Mouse (Mus musculus) heart, postnatal 4 days (tissue): Measurements from ENCODE around the gene 9430097D07Rik. TPM values are rescaled to one million over a fixed set of nuclear protein-coding genes. Genes with fewer than 3 reads are reported as not detected.
A peak's percentile ranks its signal among the peaks of the same experiment; 100 is the strongest.

Experiments
- DNase-seq: peaks from one replicate; pipeline ENCODE4 v3.0.0; 2021
- total RNA-seq, 2 experiments: library from RNA; stranded (reverse); gene quantifications; 2 replicates each; pipeline ENCODE4 v1.2.3; 2021

Gene 9430097D07Rik
- total RNA-seq, 2 experiments from 2014 or later: not detected

DNA sequence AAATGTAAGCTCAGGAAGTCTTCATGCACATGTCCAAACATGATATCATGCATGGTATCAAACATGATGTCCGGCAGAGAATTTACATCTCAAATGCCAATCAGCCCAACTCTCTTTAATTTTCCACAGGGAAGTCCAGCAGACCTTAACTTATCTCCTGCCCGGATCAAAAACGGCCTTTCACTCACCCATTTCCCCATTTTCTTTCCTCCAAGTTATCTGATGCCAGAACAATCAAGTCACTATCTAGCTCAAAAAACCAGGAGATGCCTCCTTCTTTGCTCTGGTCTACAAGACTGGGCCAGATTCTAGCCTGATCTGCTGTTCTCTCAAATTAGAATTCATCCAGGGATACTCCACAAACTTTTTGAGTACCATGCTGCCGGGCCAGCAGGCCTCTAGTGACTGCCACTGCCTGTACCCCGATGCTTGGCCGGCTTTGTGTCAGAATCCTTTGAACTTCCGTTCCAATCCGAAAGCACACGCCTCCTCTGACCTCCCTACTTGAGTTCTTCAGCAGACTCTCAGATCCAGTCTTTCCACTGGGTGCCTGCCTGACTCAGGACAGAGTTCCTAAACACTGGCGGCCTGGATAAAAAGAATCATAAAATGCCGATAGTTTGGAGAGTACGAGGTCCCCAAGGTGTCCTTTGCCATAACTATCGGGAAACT, 41.3 kb downstream of the 9430097D07Rik start:
- DNase-seq: peak; percentile 56

DNA sequence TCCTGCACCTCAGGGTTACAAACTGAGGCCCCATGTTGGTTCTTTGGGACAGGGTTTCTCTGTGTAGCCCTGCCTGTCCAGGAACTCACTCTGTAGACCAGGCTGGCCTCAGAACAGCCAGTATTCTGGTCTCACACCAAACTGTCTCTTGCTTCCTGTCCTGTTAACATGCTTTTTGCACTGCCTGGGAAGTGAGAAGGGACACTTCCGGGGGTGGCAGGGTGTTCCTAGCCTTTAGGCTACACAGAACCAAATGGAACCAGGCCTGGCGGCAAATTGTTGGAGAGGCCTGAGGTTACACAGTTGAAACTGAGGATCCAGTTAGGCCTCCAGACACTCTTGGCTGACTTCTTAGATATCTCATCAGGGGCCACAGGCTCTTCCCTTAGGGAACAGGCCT, 42.3 kb downstream of the 9430097D07Rik start:
- no peak for DNase-seq

DNA sequence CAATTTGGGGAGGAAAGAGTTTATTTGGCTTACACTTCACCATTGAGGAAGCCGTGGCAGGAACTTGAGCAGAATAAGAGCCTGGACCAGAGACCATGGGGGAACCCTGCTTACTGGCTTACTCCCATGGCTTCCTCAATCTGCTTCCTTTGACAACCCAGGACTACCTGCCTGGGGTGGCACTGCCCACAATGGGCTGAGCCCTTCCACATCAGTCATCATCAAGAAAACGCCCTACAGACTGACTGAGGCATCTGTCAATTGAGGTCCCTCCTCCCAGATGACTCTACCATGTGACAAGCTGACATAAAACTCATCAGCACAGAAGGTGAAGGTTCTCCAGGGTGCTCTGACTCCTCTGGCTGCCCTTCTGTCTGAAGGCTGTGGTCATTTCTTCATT, 45.0 kb downstream of the 9430097D07Rik start:
- no peak for DNase-seq

DNA sequence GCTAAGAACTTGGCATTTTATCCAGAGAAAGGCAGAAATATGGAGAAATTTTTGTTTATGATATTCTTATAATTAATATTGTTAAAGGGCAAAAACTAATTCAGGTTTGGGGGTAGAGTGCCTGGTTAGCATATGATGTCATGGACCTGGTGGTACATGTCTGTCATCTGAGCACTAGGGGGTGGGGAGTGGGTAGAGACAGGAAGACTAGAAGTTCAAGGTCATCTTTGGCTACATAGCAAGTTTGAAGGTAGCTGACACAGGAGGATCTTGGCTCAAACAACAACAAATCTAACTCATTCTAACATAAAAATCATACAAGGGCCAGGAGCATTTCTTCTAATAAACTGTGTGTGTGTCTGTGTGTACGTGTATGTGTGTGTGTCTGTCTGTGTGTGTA, 47.2 kb downstream of the 9430097D07Rik start:
- DNase-seq: no peak

DNA sequence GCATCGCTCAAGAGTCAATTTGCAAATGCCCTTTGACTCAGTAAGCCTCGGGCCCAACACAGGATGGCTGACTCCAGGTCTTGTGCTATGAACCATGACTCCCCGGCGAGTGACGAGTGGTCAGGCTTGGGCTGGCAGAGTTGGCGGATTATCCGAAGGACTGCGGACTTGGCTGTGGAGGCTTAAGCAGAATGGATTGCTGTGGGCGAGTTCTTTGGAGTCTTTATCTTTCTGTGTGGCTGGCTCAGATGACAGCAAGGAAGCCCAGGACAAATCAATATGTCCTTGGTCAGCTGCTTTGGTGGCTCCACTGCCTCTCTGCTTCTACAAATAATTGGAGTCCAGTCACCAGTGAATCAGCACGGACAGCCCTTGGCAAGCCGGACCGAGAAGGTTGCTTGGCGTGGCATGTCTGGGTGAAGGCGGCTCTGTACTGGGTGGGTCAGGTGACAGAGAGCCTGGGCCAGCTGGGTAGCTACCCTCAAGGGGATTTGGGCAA, 48.0 kb downstream of the 9430097D07Rik start:
- no peak for DNase-seq

DNA sequence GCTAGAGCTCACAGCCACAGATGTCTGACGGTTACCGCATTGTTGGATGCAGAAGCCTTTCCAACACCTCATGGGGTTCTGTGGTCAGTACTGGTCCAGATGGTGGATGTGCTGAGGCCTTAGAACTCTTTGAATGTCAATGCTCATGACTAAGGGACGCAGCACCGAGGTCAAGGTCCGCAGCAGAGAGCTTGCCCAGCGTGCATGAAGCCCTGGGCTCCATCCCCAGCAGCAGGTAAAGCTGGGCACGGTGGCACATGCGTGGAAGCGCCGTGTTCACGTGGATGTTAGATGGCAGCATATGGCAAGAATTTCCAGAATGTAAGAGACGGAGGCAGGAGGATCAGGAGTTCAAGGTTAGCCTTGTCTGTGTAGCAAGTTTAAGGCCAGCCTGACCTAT, 49.7 kb downstream of the 9430097D07Rik start:
- DNase-seq: no peak

DNA sequence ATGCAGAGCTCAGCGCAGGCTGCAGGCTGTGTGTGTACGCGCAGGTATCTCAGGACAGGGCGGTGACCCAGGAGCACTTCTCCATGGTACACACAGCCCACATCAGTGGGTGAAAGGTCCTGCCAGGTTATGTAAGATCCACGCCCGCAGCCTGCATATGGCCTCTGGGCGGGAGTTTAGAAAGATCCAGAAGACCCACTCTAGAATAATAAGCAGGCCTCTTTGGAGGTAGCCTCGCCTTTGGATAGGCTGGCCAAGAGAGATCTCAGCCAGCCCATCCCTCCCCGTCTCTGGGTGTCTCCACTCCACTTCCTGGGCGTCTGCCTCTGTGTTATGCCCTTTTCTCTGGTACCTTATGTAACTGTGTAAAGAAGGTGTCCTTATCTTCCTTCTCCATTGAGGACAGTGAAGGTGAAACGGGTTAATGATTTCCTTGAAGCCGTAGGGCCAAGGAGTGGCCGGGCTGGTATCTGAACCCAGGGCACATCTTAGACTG, 50.9 kb downstream of the 9430097D07Rik start:
- no peak for DNase-seq

Other genes starting within 250 kb of the 9430097D07Rik start
- gene Ciz1, start 223.4 kb downstream of the 9430097D07Rik start, total RNA-seq: 10 to 100 TPM; 34.5 to 48.3 TPM
- 1 to 10 TPM; 9.0 to 9.6 TPM for gene Dnm1, start 222.3 kb downstream of the 9430097D07Rik start, total RNA-seq
- gene 1110008P14Rik, start 193.7 kb downstream of the 9430097D07Rik start, total RNA-seq: 10 to 100 TPM; 43.7 to 47.6 TPM
- gene Lcn2, start 187.4 kb downstream of the 9430097D07Rik start, total RNA-seq: 1 to 10 TPM; 3.1 to 3.4 TPM
- 10 to 100 TPM; 59.7 to 60.2 TPM for gene Ptges2, start 179.8 kb downstream of the 9430097D07Rik start, total RNA-seq
- 1 to 10 TPM; 3.5 to 3.6 TPM for gene Naif1, start 125.2 kb downstream of the 9430097D07Rik start, total RNA-seq
- gene Slc25a25, start 124.2 kb downstream of the 9430097D07Rik start, total RNA-seq: 10 to 100 TPM; 16.4 to 22.2 TPM
- gene Fam102a, start 40.4 kb downstream of the 9430097D07Rik start, total RNA-seq: 10 to 100 TPM in 1 of 2 experiments, 1 to 10 TPM in 1; 9.9 to 11.0 TPM
- 10 to 100 TPM; 32.5 to 34.4 TPM for gene Dpm2, start 4.8 kb downstream of the 9430097D07Rik start, total RNA-seq
- gene Pip5kl1, start 887 bp downstream of the 9430097D07Rik start, total RNA-seq: under 1 TPM in 1 of 2 experiments, not detected in 1; 0.26 TPM
- gene St6galnac4, start 11.4 kb upstream of the 9430097D07Rik start, total RNA-seq: 10 to 100 TPM; 31.6 to 38.6 TPM
- gene St6galnac6, start 24.0 kb upstream of the 9430097D07Rik start, total RNA-seq: 10 to 100 TPM; 77.5 to 82.7 TPM
- gene Ak1, start 46.1 kb upstream of the 9430097D07Rik start, total RNA-seq: 100 to 1,000 TPM; 405 to 424 TPM
- 100 to 1,000 TPM; 149 to 162 TPM for gene Eng, start 70.9 kb upstream of the 9430097D07Rik start, total RNA-seq
- gene Fpgs, start 128.5 kb upstream of the 9430097D07Rik start, total RNA-seq: 10 to 100 TPM; 10.5 to 12.5 TPM
- 10 to 100 TPM; 38.2 to 46.0 TPM for gene Cdk9, start 137.4 kb upstream of the 9430097D07Rik start, total RNA-seq
- 10 to 100 TPM; 38.2 to 41.4 TPM for gene Sh2d3c, start 145.4 kb upstream of the 9430097D07Rik start, total RNA-seq
- gene 6330409D20Rik, start 165.3 kb upstream of the 9430097D07Rik start, total RNA-seq: not detected
- gene Tor2a, start 181.6 kb upstream of the 9430097D07Rik start, total RNA-seq: 10 to 100 TPM; 16.7 to 18.6 TPM
- under 1 TPM; 0.09 to 0.36 TPM for gene Ttc16, start 199.9 kb upstream of the 9430097D07Rik start, total RNA-seq
- 1 to 10 TPM; 3.0 to 5.4 TPM for gene Ptrh1, start 200.1 kb upstream of the 9430097D07Rik start, total RNA-seq
- not detected for gene Cfap157, start 208.7 kb upstream of the 9430097D07Rik start, total RNA-seq